Mouse (Mus musculus) neural tube, embryonic 14.5 days (tissue): ENCODE measurements around the gene Usp54. TPM values are rescaled to one million over a fixed set of nuclear protein-coding genes. Genes with fewer than 3 reads are reported as not detected.

ENCODE experiments used
- ATAC-seq: fragments of 200-750 bp; cut with Nextera tagmentation; 2 replicates; pipeline ENCODE4 v1.8.0; 2017; ENCODE audit warnings: low read depth, mild to moderate bottlenecking, moderate TSS enrichment, moderate library complexity
- H3K27ac ChIP-seq: fragments of 300-500 bp; sonication (generic); 2 replicates; pipeline ENCODE4 v1.5.1; 2014; ENCODE audit warnings: low read depth, mild to moderate bottlenecking, control low read depth, low read length, moderate library complexity, mixed read lengths
- H3K27me3 ChIP-seq: fragments of 300-500 bp; sonication (generic); 2 replicates; pipeline ENCODE4 v1.6.1; 2014; ENCODE audit warnings: low read length; ENCODE audit not compliant: control insufficient read depth, insufficient read depth
- H3K36me3 ChIP-seq: fragments of 300-500 bp; sonication (generic); 2 replicates; pipeline ENCODE4 v1.6.1; 2014; ENCODE audit warnings: low read length, mixed read lengths; ENCODE audit not compliant: control insufficient read depth, insufficient read depth
- H3K4me1 ChIP-seq: fragments of 300-500 bp; sonication (generic); 2 replicates; pipeline ENCODE4 v1.6.1; 2014; ENCODE audit warnings: low read length; ENCODE audit not compliant: control insufficient read depth, insufficient read depth
- H3K4me2 ChIP-seq: fragments of 300-500 bp; sonication (generic); 2 replicates; pipeline ENCODE4 v1.6.1; 2014; ENCODE audit warnings: mild to moderate bottlenecking, low read depth, low read length, control low read depth
- H3K4me3 ChIP-seq: fragments of 300-500 bp; sonication (generic); 2 replicates; pipeline ENCODE4 v1.5.1; 2014; ENCODE audit warnings: low read depth, low read length, control low read depth, mixed read lengths
- H3K9ac ChIP-seq: fragments of 300-500 bp; sonication (generic); replicated peaks from 2 replicates; pipeline ENCODE4 v1.6.1; 2014; ENCODE audit warnings: low read depth, mild to moderate bottlenecking, control low read depth, low read length, mixed read lengths
- H3K9me3 ChIP-seq: fragments of 300-500 bp; sonication (generic); 2 replicates; pipeline ENCODE4 v1.6.1; 2016; ENCODE audit warnings: low read length; ENCODE audit not compliant: control insufficient read depth
- WGBS: fragments of 180-500 bp; shearing (Covaris S2); extraction: QIAGEN DNeasy Blood & Tissue Kit; methylation state at CpG from one replicate; pipeline ENCODE4 v1.1.7; 2014; 5-methylcytosine and 5-hydroxymethylcytosine counted together
- polyA plus RNA-seq: library from polyadenylated mRNA; unstranded; fragments of >200 nt; fragmentation: Nextera tagmentation; extraction: Ambion mirVana; gene quantifications from 2 replicates; pipeline ENCODE4 v1.2.1, GENCODE M21; 2014

Gene Usp54
- polyA plus RNA-seq, 1 experiment from 2014 or later = 15.1 TPM

DNA sequence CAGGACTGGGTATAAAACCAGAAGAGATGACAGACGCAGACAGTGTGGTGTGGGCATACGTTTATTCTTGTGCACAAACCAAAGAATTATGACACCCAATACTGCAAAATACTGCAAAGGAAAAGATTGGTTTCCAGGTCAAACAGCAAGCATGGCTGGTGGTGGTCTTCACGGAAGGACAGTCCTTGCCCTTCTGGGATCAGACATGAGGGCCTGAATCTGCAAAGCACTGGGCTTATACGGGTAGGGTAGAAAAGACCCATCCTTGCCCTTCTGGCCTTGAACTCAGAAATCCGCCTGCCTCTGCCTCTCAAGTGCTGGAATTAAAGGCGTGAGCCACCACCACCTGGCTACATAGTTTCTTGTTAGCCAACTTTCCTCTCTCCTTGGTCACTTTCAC lies 18.0 kb upstream of the Usp54 start:
- no peak overlapping the region for H3K4me3 ChIP-seq

DNA sequence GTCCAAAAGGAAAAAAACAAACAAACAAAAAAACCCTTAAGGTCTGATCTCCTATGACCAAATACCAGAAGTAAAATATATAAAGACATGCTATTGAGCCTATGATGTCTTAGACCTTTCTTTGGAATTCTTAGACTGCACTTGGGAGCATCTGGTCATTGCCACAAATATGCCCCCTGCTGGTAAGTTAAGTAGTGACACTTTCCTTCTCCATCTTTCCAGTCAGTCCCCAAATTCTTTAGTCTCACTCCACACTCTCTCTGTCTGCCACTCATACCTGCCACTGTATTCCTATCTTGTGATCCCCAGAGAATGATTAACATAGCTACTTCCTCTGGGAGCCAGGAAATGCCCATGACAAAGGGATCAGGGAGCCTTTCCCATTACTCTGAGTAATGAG lies 17.5 kb upstream of the Usp54 start:
- Histone ChIP-seq H3K9ac (no peak overlapping the region), H3K4me3 (no peak overlapping the region), H3K4me2 (no peak overlapping the region), H3K36me3 (no peaks in the 10 kb centered on the region), H3K27ac (no peak overlapping the region), H3K9me3 (no peaks in the 10 kb centered on the region), H3K4me1 (peaks cover 8% of the 10 kb centered on the region; the same call in 1 of the 2 replicates), H3K27me3 (no peaks in the 10 kb centered on the region)
- no peak for ATAC-seq

More for the DNA sequence above, 18.0 kb upstream of the Usp54 start:
- Histone ChIP-seq H3K9me3 (no peaks in the 10 kb centered on the region), H3K9ac (no peak overlapping the region), H3K36me3 (no peaks in the 10 kb centered on the region), H3K27ac (no peak overlapping the region), H3K4me2 (no peak overlapping the region), H3K4me1 (peaks cover 8% of the 10 kb centered on the region; the same call in 1 of the 2 replicates), H3K27me3 (no peaks in the 10 kb centered on the region)
- WGBS = 92% methylated on average over 6 of the region's 6 CpGs
- no peak for ATAC-seq

DNA sequence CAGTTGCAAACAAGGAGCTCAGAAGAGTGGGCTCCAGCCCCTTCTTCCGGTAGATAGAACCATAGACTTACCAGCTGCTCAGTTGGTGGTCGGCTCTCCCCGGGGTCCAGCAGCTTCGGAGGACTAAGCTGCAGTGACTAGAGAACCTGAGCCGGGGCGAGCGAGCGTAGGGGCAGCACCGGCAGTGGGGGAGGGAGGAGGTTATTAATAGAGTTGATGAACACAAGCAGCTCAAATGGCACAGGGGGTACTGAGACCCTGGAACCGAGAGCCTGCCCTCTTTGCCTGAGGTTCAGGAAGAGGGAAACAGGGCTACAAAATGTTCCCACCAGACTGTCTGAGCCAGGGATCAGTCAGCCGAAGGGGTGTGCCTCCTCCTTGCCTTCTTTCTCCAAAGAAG lies 15.5 kb upstream of the Usp54 start, which contains the start of gene Myoz1:
TSS of gene Myoz1 (minus strand) at position 180 of the 400 bp plus-strand sequence.
- no peaks in the 10 kb centered on the region for H3K27me3 ChIP-seq
- H3K27ac ChIP-seq = no peak within 1 kb of the TSS
- ATAC-seq = no peak
- H3K4me3 ChIP-seq = no peak within 1 kb of the TSS
- no peaks in the 10 kb centered on the region for H3K36me3 ChIP-seq
- H3K4me2 ChIP-seq = no peak within 1 kb of the TSS
- H3K9me3 ChIP-seq = no peaks in the 10 kb centered on the region
- WGBS = 52% methylated on average over 11 of the region's 11 CpGs
- no peaks in the 10 kb centered on the region for H3K4me1 ChIP-seq
- no peak within 1 kb of the TSS for H3K9ac ChIP-seq

DNA sequence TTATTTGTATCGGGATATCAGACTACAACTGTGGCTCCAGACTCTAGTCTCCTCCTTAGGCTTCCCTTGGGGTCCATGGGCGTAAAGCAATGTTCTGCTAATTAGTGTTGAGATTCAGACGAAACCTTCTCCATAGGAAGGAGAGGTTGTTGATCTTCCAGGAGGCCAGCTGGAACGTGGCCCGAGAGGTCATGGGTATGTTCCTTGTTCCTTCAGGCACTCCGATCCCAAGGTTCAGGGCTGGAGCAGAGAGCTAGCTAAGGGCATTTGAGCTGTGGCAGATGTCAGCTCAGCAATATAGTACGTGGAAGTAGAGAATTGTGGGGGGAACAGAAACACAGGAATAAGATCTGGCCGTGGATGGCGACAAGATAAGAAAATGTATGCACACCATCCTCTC lies 14.9 kb upstream of the Usp54 start:
- no peak overlapping the region for H3K4me2 ChIP-seq
- no peak for ATAC-seq
- no peak overlapping the region for H3K27ac ChIP-seq
- no peak overlapping the region for H3K4me3 ChIP-seq
- H3K9me3 ChIP-seq = no peaks in the 10 kb centered on the region
- H3K27me3 ChIP-seq = no peaks in the 10 kb centered on the region
- H3K4me1 ChIP-seq = no peaks in the 10 kb centered on the region
- WGBS = 82% methylated on average over 9 of the region's 9 CpGs
- no peak overlapping the region for H3K9ac ChIP-seq
- H3K36me3 ChIP-seq = no peaks in the 10 kb centered on the region

DNA sequence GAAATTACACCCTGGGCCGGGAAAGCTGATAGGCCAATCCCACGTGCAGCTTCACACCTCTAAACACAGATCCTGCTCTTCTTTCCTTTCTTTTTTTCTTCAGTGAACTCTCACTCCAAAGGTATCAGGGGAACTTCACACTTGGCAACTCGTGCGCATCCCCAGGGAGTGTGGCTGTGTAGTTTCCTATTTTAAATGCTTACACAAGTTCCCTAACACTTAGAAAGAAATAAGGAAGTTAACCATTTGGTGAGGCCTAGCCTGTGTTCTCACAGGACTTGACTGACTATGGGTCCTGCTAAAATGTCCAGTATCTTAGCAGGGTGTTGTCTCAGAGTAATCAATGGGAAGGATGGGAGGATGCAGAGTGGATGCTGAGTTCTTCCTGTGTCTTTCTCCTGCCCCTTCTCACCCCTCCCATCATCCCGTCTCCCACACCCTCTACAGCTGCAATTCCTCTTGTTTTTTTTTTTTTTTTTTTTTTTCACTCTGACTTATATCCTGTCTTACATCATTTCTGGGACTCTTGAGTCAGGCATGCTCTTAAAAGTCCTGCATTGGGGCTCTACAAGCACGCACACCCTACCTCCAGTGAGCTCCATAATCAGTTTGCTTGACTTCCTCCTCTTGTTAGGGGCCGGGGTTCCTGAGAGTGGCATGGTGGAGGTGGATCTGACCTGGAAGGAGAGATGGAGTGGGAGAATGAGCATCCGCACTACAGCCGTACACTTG lies 14.0 kb upstream of the Usp54 start:
- H3K27ac ChIP-seq = no peak overlapping the region
- H3K36me3 ChIP-seq = no peaks in the 10 kb centered on the region
- H3K9me3 ChIP-seq = no peaks in the 10 kb centered on the region
- WGBS = 84% methylated on average over 9 of the region's 9 CpGs
- no peak overlapping the region for H3K4me3 ChIP-seq
- no peaks in the 10 kb centered on the region for H3K27me3 ChIP-seq
- no peak overlapping the region for H3K4me2 ChIP-seq
- no peak overlapping the region for H3K9ac ChIP-seq
- H3K4me1 ChIP-seq = no peaks in the 10 kb centered on the region
- no peak for ATAC-seq

DNA sequence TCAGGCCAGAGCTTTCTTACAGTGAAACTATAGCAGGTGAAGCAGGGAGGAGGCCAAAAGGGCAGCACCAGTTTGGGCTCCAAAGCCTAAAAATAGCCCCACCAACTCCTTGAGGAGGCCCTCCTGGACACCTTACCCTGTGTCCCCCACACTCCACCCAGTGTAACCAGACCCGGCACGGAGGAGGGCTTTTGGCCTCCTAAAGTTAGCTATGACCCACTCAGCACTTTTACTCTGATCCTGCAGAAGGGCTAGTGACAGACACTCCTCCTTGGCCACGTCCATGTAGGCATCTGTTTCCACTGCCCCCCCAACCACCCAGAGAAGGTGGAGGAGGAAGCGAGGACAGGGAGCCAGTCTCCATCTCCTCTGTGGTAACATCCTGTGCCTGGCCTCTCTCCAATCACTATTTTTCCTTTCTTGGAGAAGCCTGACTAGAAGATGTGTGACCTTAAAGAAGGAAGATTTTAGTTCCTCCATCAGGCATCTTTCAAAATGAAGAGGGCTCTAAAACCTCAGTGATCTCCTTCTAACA lies 10.9 kb upstream of the Usp54 start:
- no peak overlapping the region for H3K27ac ChIP-seq
- H3K4me2 ChIP-seq = no peak overlapping the region
- no peak overlapping the region for H3K9ac ChIP-seq
- H3K27me3 ChIP-seq = no peaks in the 10 kb centered on the region
- no peak overlapping the region for H3K4me3 ChIP-seq
- no peaks in the 10 kb centered on the region for H3K4me1 ChIP-seq
- WGBS = 79% methylated on average over 4 of the region's 4 CpGs
- H3K36me3 ChIP-seq = no peaks in the 10 kb centered on the region
- no peaks in the 10 kb centered on the region for H3K9me3 ChIP-seq
- ATAC-seq = no peak

DNA sequence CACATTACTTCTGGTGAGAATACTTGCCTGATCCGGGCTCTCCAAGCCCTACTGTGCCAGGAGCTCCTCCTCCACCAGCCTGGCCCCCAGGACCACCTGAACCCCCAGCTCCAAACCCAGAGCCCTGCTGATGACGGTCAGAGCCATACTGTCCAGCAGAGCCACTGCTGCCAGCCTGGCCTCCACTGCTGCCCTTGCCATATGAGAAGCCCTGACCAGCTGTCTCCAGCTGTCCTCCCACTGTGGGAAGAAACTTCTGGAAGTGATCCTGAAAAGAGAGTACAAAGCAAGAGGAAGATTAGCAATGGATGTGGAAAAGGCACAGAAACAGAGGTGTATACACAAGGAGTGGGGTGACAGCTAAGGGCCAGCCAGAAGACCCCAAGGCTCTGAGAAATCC lies 10.1 kb upstream of the Usp54 start:
- WGBS = 83% methylated on average over 2 of the region's 2 CpGs
- Histone ChIP-seq H3K36me3 (no peaks in the 10 kb centered on the region), H3K4me3 (no peak overlapping the region), H3K9ac (no peak overlapping the region), H3K4me2 (no peak overlapping the region), H3K9me3 (no peaks in the 10 kb centered on the region), H3K4me1 (no peaks in the 10 kb centered on the region), H3K27ac (no peak overlapping the region), H3K27me3 (no peaks in the 10 kb centered on the region)
- no peak for ATAC-seq

DNA sequence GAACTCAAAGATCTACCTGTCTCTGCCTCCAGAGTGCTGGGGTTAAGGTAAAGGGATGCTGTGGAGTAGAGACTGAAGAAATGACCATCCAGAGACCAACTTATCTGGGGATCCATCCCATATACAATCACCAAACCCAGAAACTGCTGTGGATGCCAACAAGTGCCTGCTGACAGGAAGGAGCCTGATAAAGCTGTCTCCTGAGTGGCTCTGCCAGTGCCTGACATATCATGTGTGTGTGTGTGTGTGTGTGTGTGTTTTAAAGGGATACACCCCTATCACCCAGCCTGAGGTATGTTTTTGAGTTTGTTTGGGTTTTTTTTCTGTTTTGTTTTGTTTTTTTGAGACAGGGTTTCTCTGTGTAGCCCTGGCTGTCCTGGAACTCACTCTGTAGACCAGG lies 5.5 kb upstream of the Usp54 start:
- Histone ChIP-seq H3K9ac (no peak overlapping the region), H3K4me2 (no peak overlapping the region), H3K4me1 (no peaks in the 10 kb centered on the region), H3K27ac (no peak overlapping the region), H3K27me3 (no peaks in the 10 kb centered on the region), H3K36me3 (no peaks in the 10 kb centered on the region), H3K4me3 (no peak overlapping the region), H3K9me3 (no peaks in the 10 kb centered on the region)
- no peak for ATAC-seq

DNA sequence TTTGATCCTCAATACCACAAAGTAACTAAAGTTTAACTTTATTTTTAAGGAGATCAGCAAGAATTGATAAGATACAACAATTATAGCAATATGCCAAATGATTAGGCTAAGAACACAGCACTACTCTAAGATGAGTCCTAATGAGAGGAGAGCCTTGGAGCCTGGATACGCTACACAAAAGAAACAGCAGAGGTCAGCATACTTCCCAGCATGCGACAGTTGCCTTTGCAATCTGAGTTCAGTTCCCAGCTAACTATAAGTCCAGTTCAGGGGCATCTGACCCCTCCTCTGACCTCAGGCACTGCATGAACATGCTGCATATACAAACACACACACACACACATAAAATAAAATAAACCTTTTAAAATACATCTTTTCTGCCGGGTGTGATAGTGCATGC lies 4.7 kb upstream of the Usp54 start:
- Histone ChIP-seq H3K27ac (no peak overlapping the region), H3K4me1 (no peaks in the 10 kb centered on the region), H3K4me3 (no peak overlapping the region), H3K36me3 (no peaks in the 10 kb centered on the region), H3K4me2 (no peak overlapping the region), H3K9ac (no peak overlapping the region), H3K9me3 (no peaks in the 10 kb centered on the region), H3K27me3 (no peaks in the 10 kb centered on the region)
- no peak for ATAC-seq
- WGBS = 33% methylated on average over 3 of the region's 3 CpGs
